Mouse (Mus musculus) cerebellum, adult 2 months (tissue): ENCODE measurements around the gene Plrg1.

Source experiments
- CTCF ChIP-seq: fragments of 200-500 bp; IDR thresholded peaks from 2 replicates; pipeline ENCODE4 v1.5.1; 2011; ENCODE audit warnings: low read depth, mild to moderate bottlenecking, control low read depth, low read length, moderate library complexity, borderline replicate concordance; ENCODE audit not compliant: insufficient read depth
- POLR2A ChIP-seq: fragments of 200-500 bp; IDR thresholded peaks from 2 replicates; pipeline ENCODE4 v1.6.1; 2011; ENCODE audit warnings: low read length, control low read depth, borderline replicate concordance; ENCODE audit not compliant: insufficient read depth

DNA sequence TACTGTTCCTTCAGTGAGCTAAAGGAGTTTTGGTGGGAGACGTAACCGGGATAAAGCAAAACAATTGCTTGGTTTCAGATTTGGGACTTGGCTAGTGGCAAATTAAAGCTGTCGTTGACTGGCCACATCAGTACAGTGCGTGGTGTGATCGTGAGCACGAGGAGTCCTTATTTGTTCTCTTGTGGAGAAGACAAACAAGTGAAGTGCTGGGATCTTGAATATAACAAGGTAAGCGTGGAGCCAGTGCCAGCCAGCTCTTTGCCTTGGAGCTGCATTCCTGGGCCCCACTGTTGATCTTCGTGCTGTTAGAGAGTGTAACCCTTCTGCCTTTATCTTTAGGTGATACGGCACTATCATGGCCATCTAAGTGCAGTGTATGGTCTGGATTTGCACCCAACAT is 12.6 kb downstream of the Plrg1 start:
- TF ChIP-seq POLR2A, result no peak
- TF ChIP-seq CTCF, result no peak
